10 mouse cellular contexts compared by ENCODE assay signal in the genomic region with DNA sequence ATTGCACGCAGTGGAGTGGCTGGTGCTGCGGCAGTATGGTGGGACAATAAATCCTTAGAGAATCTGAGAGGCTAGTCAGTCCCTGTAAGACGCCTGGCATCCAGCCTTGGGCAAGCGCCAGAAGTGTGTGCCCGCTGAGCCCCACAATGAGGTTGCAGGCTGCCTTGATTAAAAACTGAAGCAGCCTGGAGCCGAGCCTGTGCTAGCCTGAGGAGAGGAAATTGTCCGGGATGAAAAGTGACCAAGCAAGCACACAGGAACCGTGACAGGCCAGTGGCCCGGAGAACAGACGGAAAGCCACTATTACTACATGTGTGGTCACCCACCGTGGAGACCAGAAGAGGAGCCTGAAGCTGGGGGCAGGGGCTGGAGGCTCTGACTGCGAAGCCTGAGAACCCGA. TPM values are rescaled to one million over a fixed set of nuclear protein-coding genes. Genes with fewer than 3 reads are reported as not detected.
DNase-seq lines count a peak whose midpoint lies in the region; ATAC-seq and TF ChIP-seq lines count a peak whose summit lies in the region.
"Had no signal": no experiment of that assay in that cellular context is flagged by ENCODE, and none has a peak within 500 bp of the region (broad histone marks: within the 10 kb centered on the region; RNA-seq: fewer than 3 reads in every experiment).

No protein-coding gene starts in this region.

- H3K4me1 ChIP-seq in embryonic fibroblast, embryonic 13.5 days (ENCODE audit: control insufficient read depth, insufficient read depth, low read length): no peaks in the 10 kb centered on the region; the same call in 1 of the 2 replicates
- no peaks in the 10 kb centered on the region for H3K4me1 ChIP-seq in intestine, postnatal 0 days (replicated peaks; ENCODE audit: control insufficient read depth, insufficient read depth, low read length)
- H3K4me1 ChIP-seq: stomach, embryonic 15.5 days had no signal

- no peak overlapping the region for H3K4me3 ChIP-seq in embryonic fibroblast, embryonic 13.5 days (ENCODE audit: insufficient read depth, low read length)
- no peak overlapping the region for H3K4me3 ChIP-seq in intestine, postnatal 0 days (ENCODE audit: low read depth, low read length)
- H3K4me3 ChIP-seq: stomach, embryonic 15.5 days had no signal

- 84% methylated on average over 13 of the region's 13 CpGs for WGBS in intestine, postnatal 0 days

- no peak overlapping the region for H3K9ac ChIP-seq in intestine, postnatal 0 days (ENCODE audit: low read depth, low read length)
- H3K9ac ChIP-seq: liver, embryonic 14.5 days; stomach, embryonic 15.5 days had no signal

- no peaks in the 10 kb centered on the region for H3K27me3 ChIP-seq in intestine, postnatal 0 days (replicated peaks; ENCODE audit: control insufficient read depth, insufficient read depth, low read length)
- H3K27me3 ChIP-seq: stomach, embryonic 15.5 days had no signal

- H3K36me3 ChIP-seq in intestine, postnatal 0 days (ENCODE audit: control insufficient read depth, insufficient read depth): peaks cover 9% of the 10 kb centered on the region; the same call in 1 of the 2 replicates

- peak overlapping the region; percentile 44; the same call in 1 of the 2 replicates for H3K27ac ChIP-seq in embryonic fibroblast, embryonic 13.5 days (ENCODE audit: insufficient read depth, low read length)
- H3K27ac ChIP-seq in intestine, postnatal 0 days (ENCODE audit: low read depth, low read length): no peak overlapping the region
- H3K27ac ChIP-seq: liver, embryonic 14.5 days; stomach, embryonic 15.5 days had no signal

- H3K9me3 ChIP-seq in intestine, postnatal 0 days (ENCODE audit: control insufficient read depth): no peaks in the 10 kb centered on the region
- H3K9me3 ChIP-seq: stomach, embryonic 15.5 days had no signal

- ATAC-seq in intestine, postnatal 0 days: no peak

- DNase-seq in layer of hippocampus, adult 11-12 months (ENCODE audit: low spot score): peak; percentile 53
- no peak for DNase-seq in layer of hippocampus, adult 9-10 months (ENCODE audit: low spot score)
- DNase-seq in brain, adult 2 months (ENCODE audit: low read depth, low spot score): peak; percentile 86
- peak; percentile 38 to 53 for DNase-seq in layer of hippocampus, postnatal 36 days
- no peak for DNase-seq in spleen, adult 18-20 months
- DNase-seq in spleen, postnatal 14 days (ENCODE audit: low spot score in 2 of 2): no peak

- TF ChIP-seq CTCF in embryonic fibroblast, embryonic 13.5 days (IDR thresholded peaks at IDR 0.05; ENCODE audit: borderline replicate concordance, insufficient read depth, low read length): no peak
- TF ChIP-seq CTCF in intestine, postnatal 0 days (IDR thresholded peaks at IDR 0.05; ENCODE audit: low read depth): no peak

- no peak overlapping the region for H3K4me2 ChIP-seq in intestine, postnatal 0 days (replicated peaks; ENCODE audit: low read depth)
- H3K4me2 ChIP-seq: stomach, embryonic 15.5 days had no signal

- TF ChIP-seq POLR2A in embryonic fibroblast, embryonic 13.5 days (IDR thresholded peaks at IDR 0.05; ENCODE audit: low read depth, low read length): no peak

RNA-seq across cellular contexts. Expression of gene Cmtm7, which starts 14.6 kb away (rescaled TPM):
- 95.8 and 105 TPM in 2 replicates for polyA plus RNA-seq in embryonic fibroblast, embryonic 13.5 days (2011; ENCODE audit: insufficient read length, low read depth, missing spikeins)
- 1 to 10 TPM; 3.5 to 4.5 TPM for total RNA-seq in layer of hippocampus, postnatal 36 days (2021)
- 34.8 and 35.7 TPM in 2 replicates for polyA plus RNA-seq in intestine, postnatal 0 days (2015; fragmentation: Nextera tagmentation; extraction: Ambion mirVana)

RNA-seq across cellular contexts. Expression of gene Cmtm6, which starts 36.1 kb away (rescaled TPM):
- polyA plus RNA-seq in embryonic fibroblast, embryonic 13.5 days (2011; ENCODE audit: insufficient read length, low read depth, missing spikeins): 17.6 and 17.8 TPM in 2 replicates
- 10 to 100 TPM; 22.1 to 22.4 TPM for total RNA-seq in layer of hippocampus, postnatal 36 days (2021)
- polyA plus RNA-seq in intestine, postnatal 0 days (2015; fragmentation: Nextera tagmentation; extraction: Ambion mirVana): 87.8 and 98.2 TPM in 2 replicates

Comparison
In these comparisons a context has a peak if more than half of its experiments do, and no peak if none do; other contexts are left out.
1. DNase-seq: peak in layer of hippocampus, adult 11-12 months (single experiment), brain, adult 2 months (single experiment) and layer of hippocampus, postnatal 36 days (2 of 2); none in layer of hippocampus, adult 9-10 months (single experiment), spleen, adult 18-20 months (0 of 2) and spleen, postnatal 14 days (0 of 2).